Mouse (Mus musculus): Measurements from ENCODE around the gene Vwa8. TPM values are rescaled to one million over a fixed set of nuclear protein-coding genes. Genes with fewer than 3 reads are reported as not detected.
A peak's percentile ranks its signal among the peaks of the same experiment; 100 is the strongest.

Vwa8 gene
- polyA plus RNA-seq, 1 experiment from 2014 or later = 9.2 TPM

DNA sequence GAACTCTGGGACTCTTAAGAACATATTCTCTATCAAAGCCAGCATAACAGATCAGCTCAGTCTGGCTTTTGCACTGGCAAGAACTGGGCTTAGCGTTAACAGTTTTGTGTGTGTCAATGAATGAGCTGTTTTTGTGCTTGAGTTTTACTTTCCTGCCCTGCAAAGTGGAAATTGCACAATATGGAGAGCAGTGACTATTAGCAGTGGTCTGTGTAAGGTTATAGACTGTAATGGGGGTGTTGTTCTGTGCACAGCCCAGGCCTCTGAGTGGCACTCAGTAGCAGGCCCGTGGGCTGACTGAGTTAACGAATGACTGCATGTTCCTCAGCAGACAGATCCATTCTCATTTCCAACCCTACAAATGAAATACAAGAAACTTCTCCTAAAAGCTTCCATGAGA is 287.7 kb downstream of the Vwa8 start:
- Histone ChIP-seq H3K36me3 (replicated peaks; ENCODE audit: control insufficient read depth, insufficient read depth) (no peaks in the 10 kb centered on the region), H3K4me1 (replicated peaks; ENCODE audit: control insufficient read depth, insufficient read depth, low read length) (peaks cover 17% of the 10 kb centered on the region), H3K4me2 (replicated peaks) (no peak overlapping the region), H3K27me3 (ENCODE audit: control insufficient read depth, insufficient read depth, low read length) (no peaks in the 10 kb centered on the region), H3K27ac (no peak overlapping the region), H3K9ac (no peak overlapping the region), H3K9me3 (ENCODE audit: control insufficient read depth, low read length) (no peaks in the 10 kb centered on the region), H3K4me3 (replicated peaks; ENCODE audit: low read length) (no peak overlapping the region)
- ATAC-seq (ENCODE audit: low FRiP score) (no peak), DNase-seq (ENCODE audit: low spot score) (no peak)
- WGBS = 82% methylated on average over 3 of the region's 3 CpGs

- H3K4me3 ChIP-seq (replicated peaks; ENCODE audit: low read length) = no peak overlapping the region
- no peak overlapping the region for H3K4me2 ChIP-seq (replicated peaks)
- no peaks in the 10 kb centered on the region for H3K27me3 ChIP-seq (ENCODE audit: control insufficient read depth, insufficient read depth, low read length)
- 89% methylated on average over 8 of the region's 8 CpGs for WGBS
- H3K27ac ChIP-seq = no peak overlapping the region
- ATAC-seq (ENCODE audit: low FRiP score) (no peak), DNase-seq (ENCODE audit: low spot score) (no peak)
- no peaks in the 10 kb centered on the region for H3K9me3 ChIP-seq (ENCODE audit: control insufficient read depth, low read length)
- H3K36me3 ChIP-seq (replicated peaks; ENCODE audit: control insufficient read depth, insufficient read depth) = no peaks in the 10 kb centered on the region
- H3K4me1 ChIP-seq (replicated peaks; ENCODE audit: control insufficient read depth, insufficient read depth, low read length) = peaks cover 17% of the 10 kb centered on the region
- H3K9ac ChIP-seq = no peak overlapping the region
These were observed 288.2 kb downstream of the Vwa8 start for GRCm38 (mm10) chr14:79137100-79137499.

DNA sequence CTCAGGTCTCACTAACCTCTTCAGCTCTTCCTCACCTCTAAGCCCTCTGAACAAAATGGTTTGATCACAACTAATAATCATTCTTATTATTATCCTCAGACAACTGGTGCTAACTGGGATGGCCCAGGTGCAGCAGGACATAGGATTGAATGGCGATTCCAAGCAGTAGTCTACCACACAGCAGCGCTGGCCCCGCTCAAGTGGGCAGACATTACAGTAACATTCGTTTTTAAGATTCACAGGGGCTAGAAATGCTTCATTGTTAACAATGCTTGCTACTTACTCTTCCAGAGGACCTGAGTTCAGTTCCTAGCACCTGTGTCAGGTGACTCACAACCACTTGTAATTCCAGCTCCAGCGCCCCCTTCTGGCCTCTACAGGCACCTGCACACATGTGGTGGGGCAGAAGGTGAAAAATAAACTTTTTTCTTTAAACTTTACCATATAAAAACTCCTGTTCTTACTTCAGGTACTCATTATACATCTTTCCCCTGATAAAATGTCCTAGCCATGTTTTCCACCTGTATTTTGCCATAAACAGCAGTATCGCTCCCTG is 290.3 kb downstream of the Vwa8 start:
- 93% methylated on average over 6 of the region's 6 CpGs for WGBS
- ATAC-seq (ENCODE audit: low FRiP score) = no peak
- Histone ChIP-seq H3K9ac (no peak overlapping the region), H3K27ac (peak overlapping the region; percentile 14; the same call in 1 of the 2 replicates), H3K4me2 (replicated peaks) (no peak overlapping the region), H3K27me3 (ENCODE audit: control insufficient read depth, insufficient read depth, low read length) (no peaks in the 10 kb centered on the region), H3K9me3 (ENCODE audit: control insufficient read depth, low read length) (no peaks in the 10 kb centered on the region), H3K4me1 (replicated peaks; ENCODE audit: control insufficient read depth, insufficient read depth, low read length) (peaks cover 17% of the 10 kb centered on the region), H3K36me3 (replicated peaks; ENCODE audit: control insufficient read depth, insufficient read depth) (no peaks in the 10 kb centered on the region), H3K4me3 (replicated peaks; ENCODE audit: low read length) (no peak overlapping the region)
- DNase-seq (ENCODE audit: low spot score) = no peak

DNA sequence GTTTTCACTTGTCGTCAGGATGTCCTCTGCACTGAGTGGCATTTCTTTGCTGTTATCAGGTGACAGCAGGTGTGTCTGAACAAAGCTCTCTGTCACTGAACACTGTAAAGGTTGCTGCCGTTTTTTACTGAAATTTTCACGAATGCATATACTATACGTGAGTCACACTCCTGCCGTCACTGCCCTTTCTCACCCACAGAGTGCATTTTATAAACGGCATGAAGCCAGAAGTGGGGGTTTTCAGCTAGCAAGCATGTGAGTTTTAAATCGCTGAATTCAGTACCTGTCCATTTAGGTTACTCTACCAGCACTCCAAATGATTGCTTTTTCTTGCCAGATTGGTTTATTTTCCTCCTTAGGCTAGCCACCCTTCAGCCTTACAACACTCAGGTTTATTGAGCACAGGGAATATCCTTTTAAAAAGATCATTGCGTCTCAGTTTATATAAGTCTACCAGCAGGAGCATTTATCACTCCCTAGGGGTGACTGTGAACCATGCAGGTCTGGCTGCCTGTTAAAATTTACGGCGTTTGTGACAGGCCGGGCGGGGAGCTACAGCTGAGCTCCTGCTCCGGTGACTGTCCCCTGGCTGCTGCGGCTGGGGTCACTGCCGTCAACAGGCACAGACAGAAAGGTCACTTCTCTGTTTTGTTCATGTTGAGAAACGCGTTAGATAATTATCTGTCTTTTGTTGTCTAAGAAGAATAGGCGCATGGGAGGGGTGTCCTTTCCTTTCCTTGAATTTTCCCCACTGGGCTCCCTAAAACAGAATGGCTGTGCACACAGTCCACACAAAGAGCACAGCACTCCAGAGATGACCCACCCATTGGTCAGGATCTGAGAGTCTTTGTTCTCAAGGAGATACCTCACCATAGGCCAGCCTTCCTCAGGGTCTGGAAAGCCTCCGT is 291.3 kb downstream of the Vwa8 start:
- H3K27ac ChIP-seq = peak overlapping the region; percentile 14; the same call in 1 of the 2 replicates
- 19% methylated on average over 19 of the region's 19 CpGs for WGBS

DNA sequence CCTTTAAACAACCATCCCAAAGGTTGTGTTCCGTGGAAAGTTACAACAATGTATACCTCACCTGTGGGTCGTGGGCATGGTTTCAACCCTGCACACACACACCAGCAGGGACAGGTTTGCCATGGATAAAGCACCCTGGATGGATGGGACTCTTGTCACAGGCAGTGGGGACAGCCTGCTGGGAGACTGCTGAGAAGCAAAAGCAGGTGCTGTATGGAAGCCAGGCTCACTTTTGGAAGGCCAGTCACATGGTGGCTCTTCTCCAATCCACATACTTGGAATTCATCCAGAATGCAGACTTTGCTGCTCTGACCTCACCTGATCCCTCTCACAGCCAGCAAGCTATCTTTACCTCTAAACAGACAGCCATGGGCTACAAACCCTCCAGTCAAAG is 292.0 kb downstream of the Vwa8 start:
- Histone ChIP-seq H3K4me2 (replicated peaks) (no peak overlapping the region), H3K4me3 (replicated peaks; ENCODE audit: low read length) (no peak overlapping the region), H3K27me3 (ENCODE audit: control insufficient read depth, insufficient read depth, low read length) (no peaks in the 10 kb centered on the region), H3K4me1 (replicated peaks; ENCODE audit: control insufficient read depth, insufficient read depth, low read length) (peaks cover 17% of the 10 kb centered on the region), H3K9me3 (ENCODE audit: control insufficient read depth, low read length) (no peaks in the 10 kb centered on the region), H3K27ac (0 out of 2 replicates have a peak overlapping the region, but pooled peaks have one; percentile 26), H3K36me3 (replicated peaks; ENCODE audit: control insufficient read depth, insufficient read depth) (no peaks in the 10 kb centered on the region), H3K9ac (peak overlapping the region; percentile 12; the same call in 1 of the 2 replicates)
- ATAC-seq (ENCODE audit: low FRiP score) = peak; percentile 70; the same call in 1 of the 2 replicates
- 46% methylated on average over 2 of the region's 2 CpGs for WGBS
- DNase-seq (ENCODE audit: low spot score) = no peak

More for the DNA sequence above, 291.3 kb downstream of the Vwa8 start:
- Histone ChIP-seq H3K36me3 (replicated peaks; ENCODE audit: control insufficient read depth, insufficient read depth) (no peaks in the 10 kb centered on the region), H3K27me3 (ENCODE audit: control insufficient read depth, insufficient read depth, low read length) (no peaks in the 10 kb centered on the region), H3K4me2 (replicated peaks) (peak overlapping the region; percentile 23; the same call in 1 of the 2 replicates), H3K4me1 (replicated peaks; ENCODE audit: control insufficient read depth, insufficient read depth, low read length) (peaks cover 17% of the 10 kb centered on the region), H3K4me3 (replicated peaks; ENCODE audit: low read length) (no peak overlapping the region), H3K9ac (peak overlapping the region; percentile 12; the same call in 1 of the 2 replicates), H3K9me3 (ENCODE audit: control insufficient read depth, low read length) (no peaks in the 10 kb centered on the region)
- DNase-seq (ENCODE audit: low spot score) = peak; percentile 50
- peak; percentile 68 for ATAC-seq (ENCODE audit: low FRiP score)

- no peak overlapping the region for H3K27ac ChIP-seq
- H3K4me3 ChIP-seq (replicated peaks; ENCODE audit: low read length) = no peak overlapping the region
- H3K4me2 ChIP-seq (replicated peaks) = no peak overlapping the region
- peaks cover 17% of the 10 kb centered on the region for H3K4me1 ChIP-seq (replicated peaks; ENCODE audit: control insufficient read depth, insufficient read depth, low read length)
- H3K9ac ChIP-seq = no peak overlapping the region
- no peak for ATAC-seq (ENCODE audit: low FRiP score)
- H3K27me3 ChIP-seq (ENCODE audit: control insufficient read depth, insufficient read depth, low read length) = no peaks in the 10 kb centered on the region
- H3K9me3 ChIP-seq (ENCODE audit: control insufficient read depth, low read length) = no peaks in the 10 kb centered on the region
- H3K36me3 ChIP-seq (replicated peaks; ENCODE audit: control insufficient read depth, insufficient read depth) = no peaks in the 10 kb centered on the region
- DNase-seq (ENCODE audit: low spot score) = no peak
- 76% methylated on average over 4 of the region's 4 CpGs for WGBS
These were observed 293.5 kb downstream of the Vwa8 start for GRCm38 (mm10) chr14:79142342-79142741.

GRCm38 (mm10) chr14:79143696-79144095 is 294.8 kb downstream of the Vwa8 start:
- no peaks in the 10 kb centered on the region for H3K9me3 ChIP-seq (ENCODE audit: control insufficient read depth, low read length)
- WGBS = 89% methylated on average over 9 of the region's 9 CpGs
- no peak for ATAC-seq (ENCODE audit: low FRiP score)
- DNase-seq (ENCODE audit: low spot score) = no peak
- H3K36me3 ChIP-seq (replicated peaks; ENCODE audit: control insufficient read depth, insufficient read depth) = no peaks in the 10 kb centered on the region
- no peak overlapping the region for H3K9ac ChIP-seq
- H3K4me3 ChIP-seq (replicated peaks; ENCODE audit: low read length) = no peak overlapping the region
- H3K27ac ChIP-seq = no peak overlapping the region
- no peak overlapping the region for H3K4me2 ChIP-seq (replicated peaks)
- peaks cover 17% of the 10 kb centered on the region for H3K4me1 ChIP-seq (replicated peaks; ENCODE audit: control insufficient read depth, insufficient read depth, low read length)
- no peaks in the 10 kb centered on the region for H3K27me3 ChIP-seq (ENCODE audit: control insufficient read depth, insufficient read depth, low read length)

DNA sequence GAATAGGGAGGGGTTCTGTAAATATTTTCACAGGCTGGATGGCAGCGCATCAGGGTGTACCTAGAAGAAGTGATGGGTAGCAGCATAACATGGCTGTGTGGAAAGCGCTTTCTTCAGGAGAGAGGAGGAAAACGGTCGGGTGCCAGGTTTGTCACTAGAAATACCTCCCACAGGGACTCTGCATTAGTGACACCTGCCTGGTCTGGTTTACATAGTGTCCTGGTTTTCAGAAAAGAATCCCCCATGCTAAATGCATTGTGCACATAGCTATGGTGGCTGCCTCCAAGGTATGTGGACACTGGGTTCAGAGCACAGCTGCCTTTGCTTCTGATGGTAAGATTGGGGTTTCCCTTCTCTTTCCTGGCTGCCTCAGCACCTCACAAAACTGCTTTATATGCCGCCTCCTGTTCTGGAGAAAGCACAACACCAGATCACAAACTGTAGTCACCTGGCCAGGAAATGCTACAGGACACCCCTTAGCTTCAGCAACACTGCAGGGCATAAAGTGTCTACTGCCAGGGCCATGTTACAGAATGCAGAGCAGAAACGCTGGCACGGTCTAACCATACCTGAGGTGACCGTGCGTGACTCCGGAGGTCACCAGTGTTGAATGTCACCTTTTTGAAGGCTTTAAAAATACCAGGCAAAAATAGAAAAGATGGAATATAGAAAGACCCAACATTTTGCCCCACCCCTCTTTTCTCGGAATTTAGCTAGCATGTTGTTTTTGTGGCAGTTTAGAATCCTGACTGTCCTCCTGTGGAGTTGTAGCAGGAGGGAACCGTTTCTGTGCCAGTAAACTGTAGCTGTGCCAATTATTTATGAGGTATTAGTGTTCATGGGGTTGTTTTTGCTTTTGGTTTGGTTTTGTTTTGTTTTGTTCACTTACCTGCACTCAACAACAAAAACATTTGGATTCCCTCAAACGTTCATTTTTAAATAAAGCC is 295.7 kb downstream of the Vwa8 start:
- H3K4me3 ChIP-seq (replicated peaks; ENCODE audit: low read length) = no peak overlapping the region
- no peaks in the 10 kb centered on the region for H3K27me3 ChIP-seq (ENCODE audit: control insufficient read depth, insufficient read depth, low read length)
- H3K27ac ChIP-seq = no peak overlapping the region
- no peak overlapping the region for H3K4me2 ChIP-seq (replicated peaks)
- no peaks in the 10 kb centered on the region for H3K9me3 ChIP-seq (ENCODE audit: control insufficient read depth, low read length)
- 87% methylated on average over 13 of the region's 13 CpGs for WGBS
- H3K4me1 ChIP-seq (replicated peaks; ENCODE audit: control insufficient read depth, insufficient read depth, low read length) = peaks cover 15% of the 10 kb centered on the region
- no peaks in the 10 kb centered on the region for H3K36me3 ChIP-seq (replicated peaks; ENCODE audit: control insufficient read depth, insufficient read depth)
- DNase-seq (ENCODE audit: low spot score) (no peak), ATAC-seq (ENCODE audit: low FRiP score) (no peak)
- H3K9ac ChIP-seq = no peak overlapping the region

DNA sequence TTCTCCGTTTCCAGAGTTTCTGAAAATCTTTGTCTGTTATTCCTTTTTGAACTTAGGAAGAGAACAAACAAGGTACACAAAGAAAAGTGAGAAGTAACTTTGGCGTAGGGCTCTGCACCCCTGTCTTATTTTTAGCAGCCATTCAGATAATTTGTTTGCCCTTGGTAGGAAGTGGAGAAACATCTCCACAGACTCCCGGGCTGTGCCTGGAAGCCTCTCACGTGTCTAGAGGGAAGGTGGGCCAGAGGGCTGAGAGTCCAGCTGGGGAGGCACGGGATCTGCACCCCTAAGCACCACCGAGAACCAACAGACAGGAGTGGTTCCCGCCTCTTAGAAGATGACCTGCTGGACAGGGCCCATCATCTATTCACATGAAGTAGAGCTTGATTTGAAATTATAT is 302.9 kb downstream of the Vwa8 start:
- DNase-seq (ENCODE audit: low spot score) (no peak), ATAC-seq (ENCODE audit: low FRiP score) (no peak)
- H3K27me3 ChIP-seq (ENCODE audit: control insufficient read depth, insufficient read depth, low read length) = no peaks in the 10 kb centered on the region
- no peak overlapping the region for H3K9ac ChIP-seq
- WGBS = 87% methylated on average over 7 of the region's 7 CpGs
- H3K27ac ChIP-seq = no peak overlapping the region
- no peaks in the 10 kb centered on the region for H3K36me3 ChIP-seq (replicated peaks; ENCODE audit: control insufficient read depth, insufficient read depth)
- no peak overlapping the region for H3K4me2 ChIP-seq (replicated peaks)
- no peaks in the 10 kb centered on the region for H3K9me3 ChIP-seq (ENCODE audit: control insufficient read depth, low read length)
- peaks cover 9% of the 10 kb centered on the region; the same call in 1 of the 2 replicates for H3K4me1 ChIP-seq (replicated peaks; ENCODE audit: control insufficient read depth, insufficient read depth, low read length)
- H3K4me3 ChIP-seq (replicated peaks; ENCODE audit: low read length) = no peak overlapping the region
